Mouse (Mus musculus) bone marrow, adult 2 months (tissue): ENCODE data around the gene Zfp423.

Source experiments
- CTCF ChIP-seq: fragments of 200-500 bp; IDR thresholded peaks from 2 replicates; pipeline ENCODE4 v1.5.1; 2011; ENCODE audit warnings: low read length, control low read depth; ENCODE audit not compliant: control insufficient read depth, insufficient read depth
- POLR2A ChIP-seq: fragments of 200-500 bp; IDR thresholded peaks from 2 replicates; pipeline ENCODE4 v1.6.1; 2011; ENCODE audit warnings: low read depth, mild to moderate bottlenecking, control low read depth, low read length, borderline replicate concordance; ENCODE audit not compliant: control insufficient read depth

- TF ChIP-seq CTCF (no peak), POLR2A (no peak)
These were observed 55.3 kb downstream of the Zfp423 start for GRCm38 (mm10) chr8:87904108-87904507.
